Comparison of ENCODE assay signal across 15 mouse cellular contexts in genomic region chr1:23834819-23835218, GRCm38 (mm10).
DNase-seq lines count a peak whose midpoint lies in the region; ATAC-seq and TF ChIP-seq lines count a peak whose summit lies in the region.
"Had no signal": no experiment of that assay in that cellular context is flagged by ENCODE, and none has a peak within 500 bp of the region (broad histone marks: within the 10 kb centered on the region; RNA-seq: fewer than 3 reads in every experiment).

No protein-coding gene starts in this region.

- DNase-seq in cerebellum, postnatal 14 days, result peak; percentile 49 to 52
- DNase-seq in midbrain, embryonic 10.5 days (ENCODE audit: low spot score), result no peak
- peak; percentile 72 for DNase-seq in hindbrain, postnatal 0 days (ENCODE audit: low spot score)
- peak; percentile 65 for DNase-seq in midbrain, postnatal 0 days (ENCODE audit: low spot score)
- DNase-seq in left cerebral cortex, adult 11 months (ENCODE audit: low spot score), result no peak
- no peak for DNase-seq in thymus, adult 2 months
- DNase-seq: cerebellum, postnatal 36 days; lung, adult 18-20 months had no signal

- TF ChIP-seq CTCF in hindbrain, postnatal 0 days (IDR thresholded peaks at IDR 0.05; ENCODE audit: low read depth), result no peak
- TF ChIP-seq CTCF in midbrain, postnatal 0 days (IDR thresholded peaks at IDR 0.05), result no peak
- no peak for TF ChIP-seq CTCF in thymus, adult 2 months (IDR thresholded peaks at IDR 0.05; ENCODE audit: borderline replicate concordance, control insufficient read depth, extremely low read depth, insufficient read depth, low read length, poor library complexity)

- H3K36me3 ChIP-seq in midbrain, embryonic 12.5 days, result no peaks in the 10 kb centered on the region
- H3K36me3 ChIP-seq in midbrain, embryonic 10.5 days, result no peaks in the 10 kb centered on the region
- no peaks in the 10 kb centered on the region for H3K36me3 ChIP-seq in hindbrain, postnatal 0 days (ENCODE audit: insufficient read depth, low read length)
- H3K36me3 ChIP-seq in midbrain, postnatal 0 days (ENCODE audit: insufficient read depth, low read length), result no peaks in the 10 kb centered on the region
- H3K36me3 ChIP-seq in thymus, adult 2 months (ENCODE audit: control insufficient read depth, insufficient read depth, low read length), result no peaks in the 10 kb centered on the region
- H3K36me3 ChIP-seq: embryonic facial prominence, embryonic 13.5 days; limb, embryonic 15.5 days had no signal

- peaks cover 5% of the 10 kb centered on the region; the same call in 1 of the 2 replicates for H3K4me1 ChIP-seq in midbrain, embryonic 12.5 days
- H3K4me1 ChIP-seq in midbrain, embryonic 10.5 days, result peaks cover 5% of the 10 kb centered on the region
- no peaks in the 10 kb centered on the region for H3K4me1 ChIP-seq in hindbrain, postnatal 0 days (ENCODE audit: insufficient read depth, low read length)
- H3K4me1 ChIP-seq in midbrain, postnatal 0 days (ENCODE audit: insufficient read depth, low read length), result no peaks in the 10 kb centered on the region
- no peaks in the 10 kb centered on the region for H3K4me1 ChIP-seq in thymus, adult 2 months (replicated peaks; ENCODE audit: control insufficient read depth, insufficient read depth, low read length)
- H3K4me1 ChIP-seq: limb, embryonic 15.5 days had no signal

- ATAC-seq in cerebellum, adult (ENCODE audit: insufficient number of reproducible peaks, low FRiP score, low TSS enrichment), result no peak
- ATAC-seq in midbrain, embryonic 12.5 days (ENCODE audit: low FRiP score, low read depth), result 0 out of 2 replicates have a peak, but pooled peaks have one; percentile 19
- peak; percentile 77 for ATAC-seq in hindbrain, postnatal 0 days
- peak; percentile 75 for ATAC-seq in midbrain, postnatal 0 days (ENCODE audit: low FRiP score)
- ATAC-seq: Patski had no signal

- no peak overlapping the region for H3K27ac ChIP-seq in midbrain, embryonic 12.5 days (replicated peaks)
- no peak overlapping the region for H3K27ac ChIP-seq in midbrain, embryonic 10.5 days (replicated peaks)
- H3K27ac ChIP-seq in hindbrain, postnatal 0 days, result peak overlapping the region; percentile 56; the same call in 1 of the 2 replicates
- no peak overlapping the region for H3K27ac ChIP-seq in midbrain, postnatal 0 days (ENCODE audit: low read depth, low read length)
- no peak overlapping the region for H3K27ac ChIP-seq in thymus, adult 2 months (ENCODE audit: control insufficient read depth, insufficient read depth, low read length)
- H3K27ac ChIP-seq: embryonic facial prominence, embryonic 13.5 days; left cerebral cortex, adult 2 months; limb, embryonic 15.5 days; macrophage had no signal

- no peaks in the 10 kb centered on the region for H3K9me3 ChIP-seq in midbrain, embryonic 12.5 days
- H3K9me3 ChIP-seq in midbrain, embryonic 10.5 days (replicated peaks), result no peaks in the 10 kb centered on the region
- no peaks in the 10 kb centered on the region for H3K9me3 ChIP-seq in hindbrain, postnatal 0 days (ENCODE audit: low read length)
- no peaks in the 10 kb centered on the region for H3K9me3 ChIP-seq in midbrain, postnatal 0 days (ENCODE audit: low read length)
- H3K9me3 ChIP-seq: embryonic facial prominence, embryonic 13.5 days; limb, embryonic 15.5 days had no signal

- no peak for TF ChIP-seq POLR2A in thymus, adult 2 months (IDR thresholded peaks at IDR 0.05; ENCODE audit: control insufficient read depth, extremely low read depth, insufficient read depth, low read length, poor library complexity)

- no peaks in the 10 kb centered on the region for H3K27me3 ChIP-seq in midbrain, embryonic 12.5 days
- H3K27me3 ChIP-seq in midbrain, embryonic 10.5 days (ENCODE audit: low read depth, poor library complexity, severe bottlenecking), result no peaks in the 10 kb centered on the region
- no peaks in the 10 kb centered on the region for H3K27me3 ChIP-seq in hindbrain, postnatal 0 days (ENCODE audit: insufficient read depth, low read length)
- H3K27me3 ChIP-seq in midbrain, postnatal 0 days (ENCODE audit: insufficient read depth, low read length), result no peaks in the 10 kb centered on the region
- H3K27me3 ChIP-seq in thymus, adult 2 months (ENCODE audit: control insufficient read depth, insufficient read depth, low read length), result no peaks in the 10 kb centered on the region
- H3K27me3 ChIP-seq: embryonic facial prominence, embryonic 13.5 days; limb, embryonic 15.5 days; Patski had no signal

- H3K4me2 ChIP-seq in midbrain, embryonic 12.5 days (replicated peaks), result no peak overlapping the region
- no peak overlapping the region for H3K4me2 ChIP-seq in hindbrain, postnatal 0 days (ENCODE audit: low read depth, low read length)
- H3K4me2 ChIP-seq in midbrain, postnatal 0 days (ENCODE audit: low read depth, low read length, poor library complexity, severe bottlenecking), result no peak overlapping the region
- H3K4me2 ChIP-seq: embryonic facial prominence, embryonic 13.5 days; limb, embryonic 15.5 days had no signal

- H3K9ac ChIP-seq in midbrain, embryonic 12.5 days (replicated peaks), result no peak overlapping the region
- no peak overlapping the region for H3K9ac ChIP-seq in hindbrain, postnatal 0 days (replicated peaks; ENCODE audit: low read length)
- H3K9ac ChIP-seq in midbrain, postnatal 0 days (replicated peaks; ENCODE audit: low read length, poor library complexity, severe bottlenecking), result no peak overlapping the region
- H3K9ac ChIP-seq: embryonic facial prominence, embryonic 13.5 days; limb, embryonic 15.5 days had no signal

- 58% methylated on average over 9 of the region's 9 CpGs for WGBS in midbrain, embryonic 12.5 days
- WGBS in midbrain, embryonic 10.5 days, result 71% methylated on average over 9 of the region's 9 CpGs
- WGBS in hindbrain, postnatal 0 days, result 22% methylated on average over 9 of the region's 9 CpGs
- WGBS in midbrain, postnatal 0 days, result 39% methylated on average over 9 of the region's 9 CpGs
- WGBS in thymus, adult 2 months, result 74% methylated on average over 9 of the region's 9 CpGs

- no peak overlapping the region for H3K4me3 ChIP-seq in midbrain, embryonic 12.5 days
- no peak overlapping the region for H3K4me3 ChIP-seq in midbrain, embryonic 10.5 days
- no peak overlapping the region for H3K4me3 ChIP-seq in hindbrain, postnatal 0 days (ENCODE audit: low read length)
- H3K4me3 ChIP-seq in midbrain, postnatal 0 days (ENCODE audit: low read depth, low read length), result no peak overlapping the region
- H3K4me3 ChIP-seq in thymus, adult 2 months (ENCODE audit: control insufficient read depth, insufficient read depth, low read length), result no peak overlapping the region
- H3K4me3 ChIP-seq: embryonic facial prominence, embryonic 13.5 days; left cerebral cortex, adult 2 months; limb, embryonic 15.5 days had no signal

Comparison
In these comparisons a context has a peak if more than half of its experiments do, and no peak if none do; other contexts are left out.
1. DNase-seq: peak in cerebellum, postnatal 14 days (2 of 2), hindbrain, postnatal 0 days (single experiment) and midbrain, postnatal 0 days (single experiment); none in midbrain, embryonic 10.5 days (single experiment), left cerebral cortex, adult 11 months (single experiment) and thymus, adult 2 months (single experiment).